Comparison of ENCODE assay signal across 7 mouse cellular contexts in the genomic region with DNA sequence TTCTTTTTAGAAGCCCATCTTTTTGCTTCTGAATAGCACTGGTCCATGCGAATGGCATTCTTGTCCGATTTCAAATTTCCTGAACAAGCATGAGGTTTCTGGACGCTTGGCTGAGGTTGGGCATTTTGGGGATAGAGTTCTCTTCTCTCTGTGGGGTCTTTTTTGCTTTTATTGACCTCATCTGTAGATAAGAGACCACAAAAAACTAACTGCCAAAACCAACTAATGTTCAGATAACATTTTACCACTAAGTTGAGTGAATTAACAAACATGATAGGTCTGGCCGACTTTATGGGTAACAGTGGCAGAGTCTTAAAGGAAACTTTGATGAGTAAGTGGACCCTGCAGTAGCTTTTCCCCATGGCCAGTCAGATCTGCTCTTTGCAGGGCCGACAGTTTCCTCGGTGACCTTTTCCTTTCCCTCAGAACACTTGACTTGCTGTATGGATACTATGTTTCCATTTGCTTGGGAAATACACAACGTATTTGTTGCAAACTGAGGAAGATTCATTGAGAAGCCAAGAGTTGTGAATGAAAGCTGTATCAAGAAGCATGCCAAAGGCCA. TPM values are rescaled to one million over a fixed set of nuclear protein-coding genes. Genes with fewer than 3 reads are reported as not detected.
A peak's percentile ranks its signal among the peaks of the same experiment; 100 is the strongest.
DNase-seq lines count a peak whose midpoint lies in the region; ATAC-seq and TF ChIP-seq lines count a peak whose summit lies in the region.

No protein-coding gene starts in this region.

- TF ChIP-seq CTCF in spleen, adult 2 months (IDR thresholded peaks at IDR 0.05; ENCODE audit: extremely low read depth, insufficient read depth, insufficient read length, insufficient replicate concordance) = no peak

- H3K4me2 ChIP-seq in limb, embryonic 14.5 days (replicated peaks; ENCODE audit: low read depth, low read length, severe bottlenecking) = peak overlapping the region; percentile 58

- H3K9me3 ChIP-seq in forebrain, embryonic 10.5 days = no peaks in the 10 kb centered on the region
- no peaks in the 10 kb centered on the region for H3K9me3 ChIP-seq in limb, embryonic 14.5 days (ENCODE audit: control insufficient read depth, low read length)

- no peak for TF ChIP-seq POLR2A in spleen, adult 2 months (IDR thresholded peaks at IDR 0.05; ENCODE audit: low read depth, low read length)
- TF ChIP-seq POLR2A in limb, embryonic 14.5 days (IDR thresholded peaks at IDR 0.05; ENCODE audit: borderline replicate concordance, extremely low read depth, insufficient read depth, insufficient read length) = no peak

- WGBS in spleen, adult 2 months = 12% methylated on average over 7 of the region's 7 CpGs
- 32% methylated on average over 7 of the region's 7 CpGs for WGBS in forebrain, embryonic 10.5 days
- 20% methylated on average over 7 of the region's 7 CpGs for WGBS in limb, embryonic 14.5 days

- peaks cover 9% of the 10 kb centered on the region for H3K4me1 ChIP-seq in spleen, adult 2 months (ENCODE audit: control insufficient read depth, insufficient read depth, insufficient read length)
- H3K4me1 ChIP-seq in forebrain, embryonic 10.5 days = peaks cover 25% of the 10 kb centered on the region
- H3K4me1 ChIP-seq in limb, embryonic 14.5 days (ENCODE audit: control insufficient read depth, insufficient read depth, low read length) = peaks cover 13% of the 10 kb centered on the region

- H3K4me3 ChIP-seq in spleen, adult 2 months (ENCODE audit: extremely low read depth, insufficient read depth, insufficient read length) = peak overlapping the region; percentile 80
- peak overlapping the region; percentile 95 for H3K4me3 ChIP-seq in forebrain, embryonic 10.5 days
- H3K4me3 ChIP-seq in limb, embryonic 14.5 days (replicated peaks; ENCODE audit: low read length) = peak overlapping the region; percentile 90

- peak overlapping the region; percentile 92 for H3K27ac ChIP-seq in spleen, adult 2 months (ENCODE audit: insufficient read depth, low read length)
- peak overlapping the region; percentile 99 for H3K27ac ChIP-seq in forebrain, embryonic 10.5 days
- peak overlapping the region; percentile 84; the same call in 1 of the 2 replicates for H3K27ac ChIP-seq in limb, embryonic 14.5 days (replicated peaks; ENCODE audit: low read depth, low read length)

- 0 out of 2 replicates have a peak, but pooled peaks cover 1% of the 10 kb centered on the region for H3K36me3 ChIP-seq in spleen, adult 2 months (ENCODE audit: control insufficient read depth, insufficient read depth, low read length)
- H3K36me3 ChIP-seq in forebrain, embryonic 10.5 days (replicated peaks) = no peaks in the 10 kb centered on the region
- no peaks in the 10 kb centered on the region for H3K36me3 ChIP-seq in limb, embryonic 14.5 days (ENCODE audit: control insufficient read depth, insufficient read depth, low read length)

- no peaks in the 10 kb centered on the region for H3K27me3 ChIP-seq in spleen, adult 2 months (ENCODE audit: control insufficient read depth, insufficient read depth, low read length)
- H3K27me3 ChIP-seq in forebrain, embryonic 10.5 days (ENCODE audit: poor library complexity, severe bottlenecking) = no peaks in the 10 kb centered on the region
- H3K27me3 ChIP-seq in limb, embryonic 14.5 days (ENCODE audit: control insufficient read depth, insufficient read depth, low read length) = no peaks in the 10 kb centered on the region

- peak overlapping the region; percentile 96 for H3K9ac ChIP-seq in limb, embryonic 14.5 days (ENCODE audit: low read depth, low read length, severe bottlenecking)

- no peak for ATAC-seq in limb, embryonic 14.5 days (ENCODE audit: low FRiP score, low read depth)

- DNase-seq in spleen, adult 2 months (ENCODE audit: low read depth in 1 of 2, low spot score in 2 of 2) = no peak
- no peak for DNase-seq in spleen, adult 18-20 months
- no peak for DNase-seq in forebrain, embryonic 10.5 days (ENCODE audit: extremely low spot score, low spot score)
- DNase-seq in limb, embryonic 14.5 days (ENCODE audit: low spot score) = no peak
- DNase-seq in yolk sac, embryonic 10.5 days (ENCODE audit: low spot score) = peak; percentile 17
- no peak for DNase-seq in cerebellum, postnatal 36 days
- no peak for DNase-seq in adrenal gland, postnatal 10 days

RNA-seq across cellular contexts. Expression of gene Usf3, which starts 1.0 kb away (rescaled TPM):
- polyA plus RNA-seq in spleen, adult 2 months (2012; rRNA removed) = 7.4 and 7.7 TPM in 2 replicates
- 2.4 and 2.8 TPM in 2 replicates for polyA plus RNA-seq in forebrain, embryonic 10.5 days (2016; fragmentation: Nextera tagmentation; extraction: Ambion mirVana)
- 9.2 and 10.3 TPM in 2 replicates for polyA plus RNA-seq in limb, embryonic 14.5 days (2012; rRNA removed)
- polyA plus RNA-seq in limb, embryonic 14.5 days (2014; fragmentation: Nextera tagmentation; extraction: Ambion mirVana) = 4.7 and 5.1 TPM in 2 replicates
- total RNA-seq in adrenal gland, postnatal 10 days (2021) = 10 to 100 TPM; 19.7 to 24.1 TPM

RNA-seq across cellular contexts. Expression of gene Naa50, which starts 34.4 kb away (rescaled TPM):
- polyA plus RNA-seq in spleen, adult 2 months (2012; rRNA removed) = 9.1 and 12.4 TPM in 2 replicates
- polyA plus RNA-seq in forebrain, embryonic 10.5 days (2016; fragmentation: Nextera tagmentation; extraction: Ambion mirVana) = 151 and 159 TPM in 2 replicates
- polyA plus RNA-seq in limb, embryonic 14.5 days (2012; rRNA removed) = 30.5 and 38.6 TPM in 2 replicates
- 71.2 and 71.7 TPM in 2 replicates for polyA plus RNA-seq in limb, embryonic 14.5 days (2014; fragmentation: Nextera tagmentation; extraction: Ambion mirVana)
- 10 to 100 TPM; 82.8 to 85.7 TPM for total RNA-seq in adrenal gland, postnatal 10 days (2021)

RNA-seq across cellular contexts. Expression of gene Atp6v1a, which starts 34.5 kb away (rescaled TPM):
- polyA plus RNA-seq in spleen, adult 2 months (2012; rRNA removed) = 6.5 and 7.2 TPM in 2 replicates
- polyA plus RNA-seq in forebrain, embryonic 10.5 days (2016; fragmentation: Nextera tagmentation; extraction: Ambion mirVana) = 39.2 and 42.0 TPM in 2 replicates
- polyA plus RNA-seq in limb, embryonic 14.5 days (2012; rRNA removed) = 31.6 and 32.9 TPM in 2 replicates
- polyA plus RNA-seq in limb, embryonic 14.5 days (2014; fragmentation: Nextera tagmentation; extraction: Ambion mirVana) = 56.8 and 64.4 TPM in 2 replicates
- total RNA-seq in adrenal gland, postnatal 10 days (2021) = 10 to 100 TPM; 91.4 to 92.3 TPM
